14 mouse cellular contexts compared by ENCODE assay signal in the genomic region with DNA sequence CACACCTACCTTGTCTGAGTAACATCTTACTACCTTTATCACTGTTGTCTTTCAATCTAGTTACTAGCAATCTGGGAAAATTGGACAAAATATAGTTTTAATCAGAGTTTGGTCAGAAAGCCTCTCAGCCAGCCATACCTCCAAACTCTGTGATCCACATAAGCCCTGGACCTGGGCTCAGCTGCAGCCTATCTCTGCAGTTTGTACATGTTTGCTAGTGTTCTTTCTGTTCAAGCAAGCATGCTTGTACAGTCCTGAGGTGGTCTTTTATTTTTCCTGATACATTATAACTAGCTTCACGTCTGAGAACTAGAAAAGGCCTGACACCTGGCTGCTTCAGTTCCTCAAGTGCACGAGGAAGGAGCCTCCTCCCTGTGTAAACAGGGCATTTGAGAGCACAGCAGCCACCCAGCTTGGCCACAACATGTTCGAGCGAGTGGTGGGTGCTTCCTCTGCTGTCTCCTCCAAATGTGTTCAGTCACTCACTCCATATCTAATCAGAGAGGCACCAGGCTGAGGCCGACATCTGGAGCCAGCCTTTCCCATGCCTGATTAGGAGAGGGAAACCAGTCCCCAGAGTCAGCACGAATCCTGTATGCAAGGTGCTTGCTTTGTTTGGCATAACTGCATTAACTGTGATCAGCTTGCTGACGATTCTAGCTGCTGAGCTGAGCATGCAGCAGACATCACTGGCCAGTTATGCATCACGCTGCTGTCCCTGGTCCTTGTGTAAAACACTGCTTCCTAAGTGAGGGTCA. TPM values are rescaled to one million over a fixed set of nuclear protein-coding genes. Genes with fewer than 3 reads are reported as not detected.
DNase-seq lines count a peak whose midpoint lies in the region; ATAC-seq and TF ChIP-seq lines count a peak whose summit lies in the region.
"Had no signal": no experiment of that assay in that cellular context is flagged by ENCODE, and none has a peak within 500 bp of the region (broad histone marks: within the 10 kb centered on the region; RNA-seq: fewer than 3 reads in every experiment).

No protein-coding gene starts in this region.

- ATAC-seq in heart, embryonic 14.5 days (ENCODE audit: insufficient number of reproducible peaks, insufficient read depth, low FRiP score, low read depth): peak; percentile 44; the same call in 1 of the 2 replicates
- peak; percentile 38 for ATAC-seq in heart, postnatal 0 days (ENCODE audit: insufficient read depth, low read depth)
- ATAC-seq in stomach, postnatal 0 days (ENCODE audit: low FRiP score, low TSS enrichment): peak; percentile 55
- ATAC-seq: forebrain, embryonic 14.5 days; intestine, embryonic 16.5 days had no signal

- H3K9me3 ChIP-seq in heart, embryonic 14.5 days (ENCODE audit: control insufficient read depth, low read length): no peaks in the 10 kb centered on the region
- H3K9me3 ChIP-seq in heart, postnatal 0 days (replicated peaks; ENCODE audit: control insufficient read depth, low read length): no peaks in the 10 kb centered on the region
- H3K9me3 ChIP-seq in stomach, postnatal 0 days (ENCODE audit: control insufficient read depth, low read length): no peaks in the 10 kb centered on the region

- peaks cover 99% of the 10 kb centered on the region for H3K36me3 ChIP-seq in heart, embryonic 14.5 days (ENCODE audit: control insufficient read depth, insufficient read depth, low read length)
- H3K36me3 ChIP-seq in heart, adult 2 months (ENCODE audit: control insufficient read depth, insufficient read depth, low read length): peaks cover under 1% of the 10 kb centered on the region; the same call in 1 of the 2 replicates
- peaks cover 87% of the 10 kb centered on the region for H3K36me3 ChIP-seq in heart, postnatal 0 days (replicated peaks; ENCODE audit: control insufficient read depth, insufficient read depth, low read length)
- peaks cover 30% of the 10 kb centered on the region for H3K36me3 ChIP-seq in stomach, postnatal 0 days (ENCODE audit: control insufficient read depth, insufficient read depth, low read length)

- H3K4me1 ChIP-seq in heart, embryonic 14.5 days (ENCODE audit: control insufficient read depth in 2 of 2, insufficient read depth in 2 of 2, low read length in 2 of 2): peaks cover 9 to 29% of the 10 kb centered on the region in 2 experiments
- no peaks in the 10 kb centered on the region for H3K4me1 ChIP-seq in heart, adult 2 months (ENCODE audit: control insufficient read depth, insufficient read depth, low read length)
- 0 out of 2 replicates have a peak, but pooled peaks cover 7% of the 10 kb centered on the region for H3K4me1 ChIP-seq in heart, postnatal 0 days (ENCODE audit: control insufficient read depth, insufficient read depth)
- H3K4me1 ChIP-seq in stomach, postnatal 0 days (replicated peaks; ENCODE audit: control insufficient read depth, insufficient read depth): no peaks in the 10 kb centered on the region

- peak overlapping the region; percentile 82 for H3K27ac ChIP-seq in heart, embryonic 14.5 days (replicated peaks in 1 of 2; ENCODE audit: control insufficient read depth in 1 of 2, insufficient read depth in 1 of 2, low read depth in 2 of 2, low read length in 2 of 2)
- H3K27ac ChIP-seq in heart, adult 2 months: no peak overlapping the region
- peak overlapping the region; percentile 57; the same call in 1 of the 2 replicates for H3K27ac ChIP-seq in heart, postnatal 0 days (ENCODE audit: low read depth)
- H3K27ac ChIP-seq in stomach, postnatal 0 days (replicated peaks): peak overlapping the region; percentile 56; the same call in 1 of the 2 replicates

- TF ChIP-seq EP300 in heart, adult 2 months (IDR thresholded peaks at IDR 0.05; ENCODE audit: insufficient read depth, low read depth, low read length): no peak
- no peak for TF ChIP-seq EP300 in heart, postnatal 0 days (IDR thresholded peaks at IDR 0.05; ENCODE audit: low read depth)
- TF ChIP-seq EP300 in stomach, postnatal 0 days (optimal IDR thresholded peaks at IDR 0.05): no peak

- intact Hi-C loops in heart, adult 2 months (cut with DNase I): loop anchor here (10.0 kb wide), 1 partner anchor 140 kb away; no protein-coding TSS in a partner anchor

- TF ChIP-seq POLR2A in heart, adult 2 months (IDR thresholded peaks at IDR 0.05; ENCODE audit: insufficient read depth, low read depth, low read length): no peak

- H3K4me3 ChIP-seq in heart, embryonic 14.5 days (ENCODE audit: control insufficient read depth in 1 of 2, insufficient read depth in 1 of 2, low read depth in 1 of 2, low read length in 2 of 2): no peak overlapping the region
- no peak overlapping the region for H3K4me3 ChIP-seq in heart, adult 2 months
- no peak overlapping the region for H3K4me3 ChIP-seq in heart, postnatal 0 days (ENCODE audit: low read depth, low read length)
- no peak overlapping the region for H3K4me3 ChIP-seq in stomach, postnatal 0 days (ENCODE audit: low read depth, low read length)

- no peaks in the 10 kb centered on the region for H3K27me3 ChIP-seq in heart, embryonic 14.5 days (ENCODE audit: control insufficient read depth, insufficient read depth, low read length)
- H3K27me3 ChIP-seq in heart, adult 2 months (ENCODE audit: control insufficient read depth, insufficient read depth, low read length): no peaks in the 10 kb centered on the region
- no peaks in the 10 kb centered on the region for H3K27me3 ChIP-seq in heart, postnatal 0 days (ENCODE audit: control insufficient read depth, insufficient read depth, low read length)
- no peaks in the 10 kb centered on the region for H3K27me3 ChIP-seq in stomach, postnatal 0 days (ENCODE audit: control insufficient read depth, insufficient read depth, low read length)
- H3K27me3 ChIP-seq: CH12.LX had no signal

- no peak for TF ChIP-seq CTCF in heart, adult 2 months (IDR thresholded peaks at IDR 0.05)
- no peak for TF ChIP-seq CTCF in heart, postnatal 0 days (IDR thresholded peaks at IDR 0.05; ENCODE audit: low read depth)
- TF ChIP-seq CTCF in stomach, postnatal 0 days (IDR thresholded peaks at IDR 0.05; ENCODE audit: low read depth): no peak

- no peaks in the 10 kb centered on the region for H3K79me2 ChIP-seq in heart, adult 2 months (replicated peaks; ENCODE audit: control insufficient read depth, insufficient read depth, low read length)

- DNase-seq in heart, adult 2 months: no peak
- peak; percentile 26 for DNase-seq in urinary bladder, adult 2 months (ENCODE audit: low spot score)
- DNase-seq in urinary bladder, postnatal 4 days (ENCODE audit: low spot score in 2 of 2): no peak
- DNase-seq in heart, postnatal 0 days (ENCODE audit: low spot score): peak; percentile 12
- peak; percentile 38 for DNase-seq in stomach, postnatal 0 days (ENCODE audit: low spot score)
- DNase-seq in layer of hippocampus, adult 9-11 months: no peak
- DNase-seq in thymus, postnatal 25 days: no peak
- DNase-seq: gastrocnemius, postnatal 25 days; lung, postnatal 14 days; thymus, postnatal 36 days had no signal

- WGBS in heart, embryonic 14.5 days: 10% methylated on average over 8 of the region's 8 CpGs
- WGBS in heart, adult 2 months: 28% methylated on average over 8 of the region's 8 CpGs
- WGBS in heart, postnatal 0 days: 17% methylated on average over 8 of the region's 8 CpGs
- 51% methylated on average over 8 of the region's 8 CpGs for WGBS in stomach, postnatal 0 days

- H3K4me2 ChIP-seq in heart, embryonic 14.5 days (ENCODE audit: low read length): no peak overlapping the region
- no peak overlapping the region for H3K4me2 ChIP-seq in heart, postnatal 0 days (ENCODE audit: low read depth, low read length)
- no peak overlapping the region for H3K4me2 ChIP-seq in stomach, postnatal 0 days (replicated peaks; ENCODE audit: low read depth)

- peak overlapping the region; percentile 41 for H3K9ac ChIP-seq in heart, embryonic 14.5 days (ENCODE audit: low read length)
- no peak overlapping the region for H3K9ac ChIP-seq in heart, adult 2 months (ENCODE audit: low read depth, low read length)
- H3K9ac ChIP-seq in heart, postnatal 0 days (replicated peaks; ENCODE audit: low read depth, low read length): no peak overlapping the region
- no peak overlapping the region for H3K9ac ChIP-seq in stomach, postnatal 0 days (ENCODE audit: low read length)

RNA-seq across cellular contexts. Expression of a gene that starts 24.5 kb away (rescaled TPM):
- 39.0 and 41.1 TPM in 2 replicates for polyA plus RNA-seq in heart, embryonic 14.5 days (2014; fragmentation: Nextera tagmentation; extraction: Ambion mirVana)
- 10 to 100 TPM; 14.0 to 15.3 TPM for total RNA-seq in heart, adult 2 months (2021)
- 11.0 and 20.5 TPM in 2 replicates for polyA plus RNA-seq in heart, adult 2 months (2012; rRNA removed)
- polyA plus RNA-seq in urinary bladder, adult 2 months (2012; rRNA removed): 24.3 and 25.1 TPM in 2 replicates
- 34.6 and 36.4 TPM in 2 replicates for total RNA-seq in heart, postnatal 0 days (2014; rRNA removed; ENCODE audit: low replicate concordance)
- polyA plus RNA-seq in heart, postnatal 0 days (2015; fragmentation: Nextera tagmentation; extraction: Ambion mirVana): 26.2 and 26.5 TPM in 2 replicates
- 25.0 and 25.8 TPM in 2 replicates for polyA plus RNA-seq in stomach, postnatal 0 days (2015; fragmentation: Nextera tagmentation; extraction: Ambion mirVana)

RNA-seq across cellular contexts. Expression of a gene that starts 33.8 kb away (rescaled TPM):
- 0.05 TPM in 2 replicates for polyA plus RNA-seq in heart, embryonic 14.5 days (2014; fragmentation: Nextera tagmentation; extraction: Ambion mirVana)
- total RNA-seq in heart, adult 2 months (2021): under 1 TPM; 0.05 to 0.10 TPM
- 0.02 TPM in 1 of 2 replicates, not detected in the other for polyA plus RNA-seq in heart, adult 2 months (2012; rRNA removed)
- 0.04 TPM in 1 of 2 replicates, not detected in the other for polyA plus RNA-seq in urinary bladder, adult 2 months (2012; rRNA removed)
- total RNA-seq in heart, postnatal 0 days (2014; rRNA removed; ENCODE audit: low replicate concordance): 0.08 TPM in 1 of 2 replicates, not detected in the other
- 0.05 TPM in 2 replicates for polyA plus RNA-seq in heart, postnatal 0 days (2015; fragmentation: Nextera tagmentation; extraction: Ambion mirVana)
- 0.01 and 0.05 TPM in 2 replicates for polyA plus RNA-seq in stomach, postnatal 0 days (2015; fragmentation: Nextera tagmentation; extraction: Ambion mirVana)
- total RNA-seq: gastrocnemius, postnatal 25 days had no signal

RNA-seq across cellular contexts. Expression of a gene that starts 36.3 kb away (rescaled TPM):
- polyA plus RNA-seq in heart, embryonic 14.5 days (2014; fragmentation: Nextera tagmentation; extraction: Ambion mirVana): 50.3 and 52.5 TPM in 2 replicates
- 10 to 100 TPM; 17.6 to 18.9 TPM for total RNA-seq in heart, adult 2 months (2021)
- polyA plus RNA-seq in heart, adult 2 months (2012; rRNA removed): 11.2 and 18.2 TPM in 2 replicates
- 59.1 and 61.7 TPM in 2 replicates for polyA plus RNA-seq in urinary bladder, adult 2 months (2012; rRNA removed)
- 24.6 and 37.4 TPM in 2 replicates for total RNA-seq in heart, postnatal 0 days (2014; rRNA removed; ENCODE audit: low replicate concordance)
- polyA plus RNA-seq in heart, postnatal 0 days (2015; fragmentation: Nextera tagmentation; extraction: Ambion mirVana): 35.8 and 37.4 TPM in 2 replicates
- polyA plus RNA-seq in stomach, postnatal 0 days (2015; fragmentation: Nextera tagmentation; extraction: Ambion mirVana): 108 and 110 TPM in 2 replicates

RNA-seq across cellular contexts. Expression of a gene that starts 47.0 kb away (rescaled TPM):
- 26.4 and 27.9 TPM in 2 replicates for polyA plus RNA-seq in heart, embryonic 14.5 days (2014; fragmentation: Nextera tagmentation; extraction: Ambion mirVana)
- 10 to 100 TPM; 56.6 to 61.0 TPM for total RNA-seq in heart, adult 2 months (2021)
- polyA plus RNA-seq in heart, adult 2 months (2012; rRNA removed): 42.2 and 83.2 TPM in 2 replicates
- polyA plus RNA-seq in urinary bladder, adult 2 months (2012; rRNA removed): 53.7 and 64.4 TPM in 2 replicates
- 39.4 TPM in 2 replicates for total RNA-seq in heart, postnatal 0 days (2014; rRNA removed; ENCODE audit: low replicate concordance)
- polyA plus RNA-seq in heart, postnatal 0 days (2015; fragmentation: Nextera tagmentation; extraction: Ambion mirVana): 15.7 and 17.5 TPM in 2 replicates
- 14.9 and 16.1 TPM in 2 replicates for polyA plus RNA-seq in stomach, postnatal 0 days (2015; fragmentation: Nextera tagmentation; extraction: Ambion mirVana)

Comparison
In these comparisons a context has a peak if more than half of its experiments do, and no peak if none do; other contexts are left out.
1. DNase-seq: peak in urinary bladder, adult 2 months (single experiment), heart, postnatal 0 days (single experiment) and stomach, postnatal 0 days (single experiment); none in heart, adult 2 months (0 of 2), urinary bladder, postnatal 4 days (0 of 2), layer of hippocampus, adult 9-11 months (single experiment) and thymus, postnatal 25 days (single experiment).
2. Peak in every context shown above with its lines, with median percentiles within 50 percentile points of each other: ATAC-seq.